Mouse (Mus musculus) gastrocnemius, adult 2 months (tissue): ENCODE measurements around the gene Bhlha15. TPM values are rescaled to one million over a fixed set of nuclear protein-coding genes. Genes with fewer than 3 reads are reported as not detected.

Experiments
- DNase-seq: peaks from one replicate; pipeline ENCODE4 v3.0.0; 2022
- H3K27ac ChIP-seq: fragments of 200-600 bp; 2 replicates; pipeline ENCODE4 v1.8.1; 2022; ENCODE audit warnings: mild to moderate bottlenecking
- H3K4me3 ChIP-seq: fragments of 200-600 bp; 2 replicates; pipeline ENCODE4 v1.8.1; 2022; ENCODE audit warnings: mild to moderate bottlenecking, moderate library complexity
- CTCF ChIP-seq: fragments of 200-600 bp; IDR thresholded peaks from 2 replicates; pipeline ENCODE4 v1.8.1; 2022; ENCODE audit warnings: antibody characterized with exemption, mild to moderate bottlenecking, moderate library complexity
- intact Hi-C: fragments of 180-260 bp; cut with DNase I; formaldehyde crosslinking; loops from one replicate; pipeline ENCODE4 v1.15.1; 2025
- long read RNA-seq, 2 experiments: library from polyadenylated mRNA; stranded (forward); transcript quantifications; one replicate each; pipeline ENCODE4 v2.0.0; 2021
- total RNA-seq, 2 experiments: library from RNA; stranded (reverse); gene quantifications; 2 replicates each; pipeline ENCODE4 v1.2.3; 2021

Bhlha15 gene
- not detected for total RNA-seq
- long read RNA-seq, experiment 1 = 0 reads
- long read RNA-seq, experiment 2 = 0 reads

GRCm38 (mm10) chr5:144189950-144190583 is at the start of gene Bhlha15:
TSS of gene Bhlha15 (plus strand) at chr5:144190286.
- Histone ChIP-seq H3K4me3 (peak within 1 kb of the TSS; percentile 51), H3K27ac (no peak within 1 kb of the TSS)
- peak; percentile 47 for DNase-seq
- TF ChIP-seq CTCF = no peak
- intact Hi-C loops = no loop called here

GRCm38 (mm10) chr5:144143531-144143930 is 46.6 kb upstream of the Bhlha15 start:
- DNase-seq = no peak
- intact Hi-C loops = no loop called here
- Histone ChIP-seq H3K27ac (no peak overlapping the region), H3K4me3 (no peak overlapping the region)
- peak; percentile 26 for TF ChIP-seq CTCF

GRCm38 (mm10) chr5:144146898-144147297 is 43.2 kb upstream of the Bhlha15 start:
- TF ChIP-seq CTCF = no peak
- Histone ChIP-seq H3K4me3 (no peak overlapping the region), H3K27ac (no peak overlapping the region)
- DNase-seq = no peak
- intact Hi-C loops = no loop called here

GRCm38 (mm10) chr5:144149530-144149929 is 40.6 kb upstream of the Bhlha15 start:
- intact Hi-C loops = no loop called here
- TF ChIP-seq CTCF = no peak
- no peak overlapping the region for H3K4me3 ChIP-seq
- DNase-seq = no peak
- H3K27ac ChIP-seq = no peak overlapping the region

- no peak for TF ChIP-seq CTCF
- H3K27ac ChIP-seq = no peak overlapping the region
- H3K4me3 ChIP-seq = no peak overlapping the region
- intact Hi-C loops = no loop called here
- no peak for DNase-seq
These were observed 38.8 kb upstream of the Bhlha15 start for GRCm38 (mm10) chr5:144151270-144151669.

GRCm38 (mm10) chr5:144154528-144154927 is 35.6 kb upstream of the Bhlha15 start:
- peak; percentile 63 for DNase-seq
- no peak overlapping the region for H3K27ac ChIP-seq
- H3K4me3 ChIP-seq = no peak overlapping the region
- intact Hi-C loops = loop anchor here (1.0 kb wide), 1 partner anchor 55 kb away; no protein-coding TSS in a partner anchor
- TF ChIP-seq CTCF = peak; percentile 90

- Histone ChIP-seq H3K27ac (peak overlapping the region; percentile 43), H3K4me3 (no peak overlapping the region)
- intact Hi-C loops = no loop called here
- no peak for TF ChIP-seq CTCF
- DNase-seq = peak; percentile 80
These were observed 31.5 kb upstream of the Bhlha15 start for GRCm38 (mm10) chr5:144158604-144159003.

- no peak for TF ChIP-seq CTCF
- Histone ChIP-seq H3K27ac (peak overlapping the region; percentile 43), H3K4me3 (no peak overlapping the region)
- DNase-seq = no peak
- intact Hi-C loops = no loop called here
These were observed 30.9 kb upstream of the Bhlha15 start for GRCm38 (mm10) chr5:144159137-144159536.

GRCm38 (mm10) chr5:144162080-144162812 is 27.8 kb upstream of the Bhlha15 start:
- intact Hi-C loops = loop anchor here (10.0 kb wide), 1 partner anchor 1387 kb away; no protein-coding TSS in a partner anchor
- H3K4me3 ChIP-seq = no peak overlapping the region
- no peak overlapping the region for H3K27ac ChIP-seq
- no peak for DNase-seq
- no peak for TF ChIP-seq CTCF

GRCm38 (mm10) chr5:144162813-144163517 is 27.1 kb upstream of the Bhlha15 start:
- no peak overlapping the region for H3K4me3 ChIP-seq
- DNase-seq = no peak
- no peak overlapping the region for H3K27ac ChIP-seq
- intact Hi-C loops = loop anchor here (10.0 kb wide), 1 partner anchor 1388 kb away; no protein-coding TSS in a partner anchor
- no peak for TF ChIP-seq CTCF

- no peak for DNase-seq
- intact Hi-C loops = loop anchor here (10.0 kb wide), 1 partner anchor 1391 kb away; no protein-coding TSS in a partner anchor
These were observed 24.3 kb upstream of the Bhlha15 start for GRCm38 (mm10) chr5:144165756-144166155.

GRCm38 (mm10) chr5:144169275-144169975 is 20.7 kb upstream of the Bhlha15 start:
- intact Hi-C loops = loop anchor here (10.0 kb wide), 1 partner anchor 1395 kb away; no protein-coding TSS in a partner anchor
- no peak for TF ChIP-seq CTCF
- DNase-seq = no peak
- Histone ChIP-seq H3K27ac (no peak overlapping the region), H3K4me3 (no peak overlapping the region)

More at GRCm38 (mm10) chr5:144165756-144166155, 24.3 kb upstream of the Bhlha15 start:
- no peak overlapping the region for H3K27ac ChIP-seq
- no peak overlapping the region for H3K4me3 ChIP-seq
- TF ChIP-seq CTCF = no peak
